Mouse (Mus musculus) limb, embryonic 14.5 days (tissue): ENCODE data around the gene Thap7. TPM values are rescaled to one million over a fixed set of nuclear protein-coding genes. Genes with fewer than 3 reads are reported as not detected.

Source experiments
- ATAC-seq: fragments of 200-750 bp; cut with Nextera tagmentation; 2 replicates; pipeline ENCODE4 v1.8.0; 2017; ENCODE audit warnings: low read depth, moderate number of reproducible peaks, moderate TSS enrichment; ENCODE audit not compliant: low FRiP score
- DNase-seq: peaks from one replicate; pipeline ENCODE4 v3.0.0-alpha.2; 2015; ENCODE audit warnings: low spot score
- H3K27ac ChIP-seq: fragments of 300-500 bp; sonication (generic); replicated peaks from 2 replicates; pipeline ENCODE4 v1.5.1; 2014; ENCODE audit warnings: low read depth, mild to moderate bottlenecking, low read length, moderate library complexity, mixed read lengths
- H3K27me3 ChIP-seq: fragments of 300-500 bp; sonication (generic); 2 replicates; pipeline ENCODE4 v1.6.1; 2014; ENCODE audit warnings: low read length, mixed read lengths; ENCODE audit not compliant: control insufficient read depth, insufficient read depth
- H3K36me3 ChIP-seq: fragments of 300-500 bp; sonication (generic); 2 replicates; pipeline ENCODE4 v1.6.1; 2014; ENCODE audit warnings: mild to moderate bottlenecking, low read length, moderate library complexity, mixed read lengths; ENCODE audit not compliant: control insufficient read depth, insufficient read depth
- H3K4me1 ChIP-seq: fragments of 300-500 bp; sonication (generic); 2 replicates; pipeline ENCODE4 v1.6.1; 2014; ENCODE audit warnings: antibody characterized with exemption, low read length, mixed read lengths; ENCODE audit not compliant: control insufficient read depth, insufficient read depth
- H3K4me2 ChIP-seq: fragments of 300-500 bp; sonication (generic); replicated peaks from 2 replicates; pipeline ENCODE4 v1.6.1; 2014; ENCODE audit warnings: low read depth, mild to moderate bottlenecking, low read length, moderate library complexity; ENCODE audit not compliant: severe bottlenecking
- H3K4me3 ChIP-seq: fragments of 300-500 bp; sonication (generic); replicated peaks from 2 replicates; pipeline ENCODE4 v1.5.1; 2014; ENCODE audit warnings: low read length
- H3K9ac ChIP-seq: fragments of 300-500 bp; sonication (generic); 2 replicates; pipeline ENCODE4 v1.6.1; 2014; ENCODE audit warnings: mild to moderate bottlenecking, low read depth, low read length, moderate library complexity; ENCODE audit not compliant: severe bottlenecking
- H3K9me3 ChIP-seq: fragments of 300-500 bp; sonication (generic); 2 replicates; pipeline ENCODE4 v1.6.1; 2016; ENCODE audit warnings: low read length; ENCODE audit not compliant: control insufficient read depth
- POLR2A ChIP-seq: fragments of 200-500 bp; IDR thresholded peaks from 2 replicates; pipeline ENCODE4 v1.8.0; 2012; ENCODE audit warnings: inconsistent platforms, mild to moderate bottlenecking, moderate library complexity, borderline replicate concordance; ENCODE audit not compliant: insufficient read depth, insufficient read length; ENCODE audit errors: extremely low read depth
- WGBS: fragments of 180-500 bp; shearing (Covaris S2); extraction: QIAGEN DNeasy Blood & Tissue Kit; methylation state at CpG from one replicate; pipeline ENCODE4 v1.1.7; 2014; 5-methylcytosine and 5-hydroxymethylcytosine counted together
- polyA plus RNA-seq, 2 experiments: library from polyadenylated mRNA; depleted of rRNA in 1 of 2; stranded (reverse) in 1 of 2; unstranded in 1 of 2; fragments of >200 nt; fragmentation: Nextera tagmentation in 1 of 2; extraction: Ambion mirVana in 1 of 2; gene quantifications; 2 replicates each; pipeline versions ENCODE4 v1.2.1 to v1.2.3; 2012 to 2014

The Thap7 gene
- polyA plus RNA-seq, 2 experiments, result 63.2 to 91.9 TPM

GRCm38 (mm10) chr16:17488478-17489468, 42.2 kb downstream of the Thap7 start:
- TF ChIP-seq POLR2A, result no peak
- peak overlapping the region; percentile 55 for H3K9ac ChIP-seq
- ATAC-seq, result 0 out of 2 replicates have a peak, but pooled peaks have one; percentile 13

DNA sequence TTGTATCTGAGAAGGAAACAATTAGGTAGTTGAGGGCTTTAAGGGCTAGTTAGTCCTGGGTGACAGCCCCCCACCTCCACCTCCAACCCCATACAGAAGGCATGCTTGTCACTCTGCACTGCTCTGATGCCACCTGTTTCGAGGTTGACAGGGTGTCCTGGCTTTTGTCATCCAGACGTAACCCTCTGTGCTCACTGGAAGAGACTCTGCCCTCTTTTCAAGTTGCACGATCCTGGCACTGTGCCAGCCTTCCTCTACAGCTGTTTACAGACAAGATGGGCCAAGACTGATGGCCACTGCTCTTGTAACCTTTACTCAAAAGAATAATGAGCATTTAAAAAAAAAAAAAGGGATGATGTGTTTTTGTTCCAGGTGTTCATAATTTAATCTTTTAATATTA, 44.4 kb downstream of the Thap7 start:
- H3K4me2 ChIP-seq, result no peak overlapping the region
- H3K9ac ChIP-seq, result no peak overlapping the region
- H3K36me3 ChIP-seq, result peaks cover 49% of the 10 kb centered on the region
- DNase-seq (peak; percentile 48), ATAC-seq (no peak)
- no peak for TF ChIP-seq POLR2A
- no peaks in the 10 kb centered on the region for H3K4me1 ChIP-seq
- H3K27ac ChIP-seq, result no peak overlapping the region
- H3K4me3 ChIP-seq, result no peak overlapping the region
- WGBS, result 44% methylated on average over 3 of the region's 3 CpGs
- no peaks in the 10 kb centered on the region for H3K27me3 ChIP-seq
- H3K9me3 ChIP-seq, result no peaks in the 10 kb centered on the region

More at GRCm38 (mm10) chr16:17488478-17489468, 42.2 kb downstream of the Thap7 start:
- Histone ChIP-seq H3K4me2 (peak overlapping the region; percentile 86), H3K4me1 (no peaks in the 10 kb centered on the region), H3K36me3 (peaks cover 38% of the 10 kb centered on the region), H3K9me3 (no peaks in the 10 kb centered on the region), H3K27me3 (no peaks in the 10 kb centered on the region), H3K4me3 (peak overlapping the region; percentile 38), H3K27ac (no peak overlapping the region)
- 44% methylated on average over 14 of the region's 14 CpGs for WGBS
- no peak for DNase-seq

GRCm38 (mm10) chr16:17481465-17481864, 49.5 kb downstream of the Thap7 start:
- no peak overlapping the region for H3K4me2 ChIP-seq
- TF ChIP-seq POLR2A, result no peak
- H3K9me3 ChIP-seq, result no peaks in the 10 kb centered on the region
- DNase-seq (no peak), ATAC-seq (no peak)
- H3K4me3 ChIP-seq, result no peak overlapping the region
- H3K36me3 ChIP-seq, result peaks cover 40% of the 10 kb centered on the region
- H3K4me1 ChIP-seq, result no peaks in the 10 kb centered on the region
- no peak overlapping the region for H3K27ac ChIP-seq
- H3K9ac ChIP-seq, result no peak overlapping the region
- H3K27me3 ChIP-seq, result no peaks in the 10 kb centered on the region
- WGBS, result 93% methylated on average over 2 of the region's 2 CpGs

DNA sequence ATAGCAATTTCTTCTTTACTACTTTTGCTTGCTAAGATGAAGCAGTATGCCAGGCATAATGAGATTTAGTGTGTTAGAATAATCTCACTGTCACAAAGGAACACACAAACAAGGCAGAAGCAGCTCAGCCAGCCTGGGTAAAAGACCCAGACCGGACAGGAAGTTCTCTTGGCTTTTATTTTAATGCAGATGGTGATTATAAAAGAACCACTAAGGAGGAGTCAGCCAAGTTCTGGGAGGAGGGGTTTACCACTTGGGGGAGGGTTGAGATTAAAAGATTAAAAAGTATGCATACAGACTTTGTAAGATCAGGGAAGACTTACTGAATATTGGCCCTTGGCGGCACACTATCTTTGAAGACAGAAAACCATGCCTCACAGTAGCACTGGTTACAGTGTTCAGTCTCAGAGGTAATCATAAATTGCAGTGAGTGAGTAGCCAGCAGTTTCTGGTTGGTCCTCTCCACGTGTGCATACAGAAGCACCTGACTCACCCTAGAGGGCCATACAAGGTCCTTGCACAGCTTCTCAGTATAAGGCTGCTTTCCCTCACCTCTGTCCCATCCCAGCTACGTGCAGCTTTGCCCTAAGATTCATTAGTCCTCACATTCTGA, 52.5 kb downstream of the Thap7 start:
- 82% methylated on average over 4 of the region's 4 CpGs for WGBS
- Histone ChIP-seq H3K27me3 (no peaks in the 10 kb centered on the region), H3K4me2 (no peak overlapping the region), H3K27ac (no peak overlapping the region), H3K36me3 (peaks cover 15% of the 10 kb centered on the region), H3K9me3 (no peaks in the 10 kb centered on the region), H3K4me3 (no peak overlapping the region), H3K9ac (no peak overlapping the region), H3K4me1 (no peaks in the 10 kb centered on the region)
- ATAC-seq (no peak), DNase-seq (no peak)
- TF ChIP-seq POLR2A, result no peak

Other genes with a start within 250 kb of the Thap7 start
- 0.43 and 0.51 TPM in 2 replicates for gene Serpind1, start 199.8 kb downstream of the Thap7 start, polyA plus RNA-seq (2012; rRNA removed)
- 0.44 and 0.77 TPM in 2 replicates for gene Serpind1, start 199.8 kb downstream of the Thap7 start, polyA plus RNA-seq (2014; fragmentation: Nextera tagmentation; extraction: Ambion mirVana)
- gene Snap29, start 125.2 kb downstream of the Thap7 start, polyA plus RNA-seq (2012; rRNA removed), result 9.0 and 9.7 TPM in 2 replicates
- 6.6 and 7.8 TPM in 2 replicates for gene Snap29, start 125.2 kb downstream of the Thap7 start, polyA plus RNA-seq (2014; fragmentation: Nextera tagmentation; extraction: Ambion mirVana)
- gene Pi4ka, start 124.8 kb downstream of the Thap7 start, polyA plus RNA-seq (2012; rRNA removed), result 62.3 and 74.3 TPM in 2 replicates
- 36.5 and 37.5 TPM in 2 replicates for gene Pi4ka, start 124.8 kb downstream of the Thap7 start, polyA plus RNA-seq (2014; fragmentation: Nextera tagmentation; extraction: Ambion mirVana)
- 36.6 and 65.3 TPM in 2 replicates for gene Crkl, start 79.1 kb downstream of the Thap7 start, polyA plus RNA-seq (2012; rRNA removed)
- 62.9 and 70.7 TPM in 2 replicates for gene Crkl, start 79.1 kb downstream of the Thap7 start, polyA plus RNA-seq (2014; fragmentation: Nextera tagmentation; extraction: Ambion mirVana)
- 0.85 and 1.3 TPM in 2 replicates for gene Aifm3, start 41.5 kb downstream of the Thap7 start, polyA plus RNA-seq (2012; rRNA removed)
- gene Aifm3, start 41.5 kb downstream of the Thap7 start, polyA plus RNA-seq (2014; fragmentation: Nextera tagmentation; extraction: Ambion mirVana), result 0.48 and 0.55 TPM in 2 replicates
- 246 and 336 TPM in 2 replicates for gene Lztr1, start 22.4 kb downstream of the Thap7 start, polyA plus RNA-seq (2012; rRNA removed)
- 82.6 and 87.6 TPM in 2 replicates for gene Lztr1, start 22.4 kb downstream of the Thap7 start, polyA plus RNA-seq (2014; fragmentation: Nextera tagmentation; extraction: Ambion mirVana)
- 0.08 and 0.23 TPM in 2 replicates for gene Lrrc74b, start 30.1 kb upstream of the Thap7 start, polyA plus RNA-seq (2012; rRNA removed)
- 0.29 TPM in 1 of 2 replicates, not detected in the other for gene Lrrc74b, start 30.1 kb upstream of the Thap7 start, polyA plus RNA-seq (2014; fragmentation: Nextera tagmentation; extraction: Ambion mirVana)
- 0.92 and 0.99 TPM in 2 replicates for gene P2rx6, start 30.7 kb upstream of the Thap7 start, polyA plus RNA-seq (2012; rRNA removed)
- 0.47 and 0.82 TPM in 2 replicates for gene P2rx6, start 30.7 kb upstream of the Thap7 start, polyA plus RNA-seq (2014; fragmentation: Nextera tagmentation; extraction: Ambion mirVana)
- gene Slc7a4, start 52.1 kb upstream of the Thap7 start, polyA plus RNA-seq (2012; rRNA removed), result 7.7 and 14.2 TPM in 2 replicates
- 8.0 and 8.2 TPM in 2 replicates for gene Slc7a4, start 52.1 kb upstream of the Thap7 start, polyA plus RNA-seq (2014; fragmentation: Nextera tagmentation; extraction: Ambion mirVana)
- gene Smpd4, start 88.2 kb upstream of the Thap7 start, polyA plus RNA-seq (2012; rRNA removed), result 120 and 163 TPM in 2 replicates
- gene Smpd4, start 88.2 kb upstream of the Thap7 start, polyA plus RNA-seq (2014; fragmentation: Nextera tagmentation; extraction: Ambion mirVana), result 32.5 and 38.7 TPM in 2 replicates
- 7.9 and 8.9 TPM in 2 replicates for gene Ccdc74a, start 115.3 kb upstream of the Thap7 start, polyA plus RNA-seq (2012; rRNA removed)
- gene Ccdc74a, start 115.3 kb upstream of the Thap7 start, polyA plus RNA-seq (2014; fragmentation: Nextera tagmentation; extraction: Ambion mirVana), result 6.5 and 7.0 TPM in 2 replicates
- gene Med15, start 201.8 kb upstream of the Thap7 start, polyA plus RNA-seq (2012; rRNA removed), result 84.6 and 121 TPM in 2 replicates
- 41.6 and 44.0 TPM in 2 replicates for gene Med15, start 201.8 kb upstream of the Thap7 start, polyA plus RNA-seq (2014; fragmentation: Nextera tagmentation; extraction: Ambion mirVana)
- 124 and 176 TPM in 2 replicates for gene Klhl22, start 228.5 kb upstream of the Thap7 start, polyA plus RNA-seq (2012; rRNA removed)
- gene Klhl22, start 228.5 kb upstream of the Thap7 start, polyA plus RNA-seq (2014; fragmentation: Nextera tagmentation; extraction: Ambion mirVana), result 87.2 and 101 TPM in 2 replicates